Mouse (Mus musculus): ENCODE measurements around the gene Cc2d1a.
A peak's percentile ranks its signal among the peaks of the same experiment; 100 is the strongest.

Cc2d1a gene

GRCm38 (mm10) chr8:84103601-84104000 lies 44.1 kb downstream of the Cc2d1a start:
- peak; percentile 58 for DNase-seq

- no peak for DNase-seq
Observed at GRCm38 (mm10) chr8:84101476-84102270, 46.1 kb downstream of the Cc2d1a start.

- no peak for DNase-seq
Observed at GRCm38 (mm10) chr8:84098376-84098775, 49.4 kb downstream of the Cc2d1a start.

- DNase-seq = no peak
Observed at GRCm38 (mm10) chr8:84096061-84096460, 51.7 kb downstream of the Cc2d1a start.

- no peak for DNase-seq
Observed at GRCm38 (mm10) chr8:84090585-84090984, 57.2 kb downstream of the Cc2d1a start.

GRCm38 (mm10) chr8:84089277-84089676 lies 58.5 kb downstream of the Cc2d1a start:
- no peak for DNase-seq

- DNase-seq = no peak
Observed at GRCm38 (mm10) chr8:84087821-84088220, 59.9 kb downstream of the Cc2d1a start.

GRCm38 (mm10) chr8:84087156-84087555 lies 60.6 kb downstream of the Cc2d1a start:
- DNase-seq = no peak

GRCm38 (mm10) chr8:84084341-84085115 lies 63.2 kb downstream of the Cc2d1a start:
- DNase-seq = no peak

GRCm38 (mm10) chr8:84083829-84084241 lies 63.9 kb downstream of the Cc2d1a start:
- DNase-seq = no peak

Measured in cerebellum, adult 9-10 months (tissue).